Mouse (Mus musculus): ENCODE measurements around the gene Pbx1. TPM values are rescaled to one million over a fixed set of nuclear protein-coding genes. Genes with fewer than 3 reads are reported as not detected.

Pbx1 gene
- polyA plus RNA-seq, 1 experiment from 2014 or later = 43.7 TPM

DNA sequence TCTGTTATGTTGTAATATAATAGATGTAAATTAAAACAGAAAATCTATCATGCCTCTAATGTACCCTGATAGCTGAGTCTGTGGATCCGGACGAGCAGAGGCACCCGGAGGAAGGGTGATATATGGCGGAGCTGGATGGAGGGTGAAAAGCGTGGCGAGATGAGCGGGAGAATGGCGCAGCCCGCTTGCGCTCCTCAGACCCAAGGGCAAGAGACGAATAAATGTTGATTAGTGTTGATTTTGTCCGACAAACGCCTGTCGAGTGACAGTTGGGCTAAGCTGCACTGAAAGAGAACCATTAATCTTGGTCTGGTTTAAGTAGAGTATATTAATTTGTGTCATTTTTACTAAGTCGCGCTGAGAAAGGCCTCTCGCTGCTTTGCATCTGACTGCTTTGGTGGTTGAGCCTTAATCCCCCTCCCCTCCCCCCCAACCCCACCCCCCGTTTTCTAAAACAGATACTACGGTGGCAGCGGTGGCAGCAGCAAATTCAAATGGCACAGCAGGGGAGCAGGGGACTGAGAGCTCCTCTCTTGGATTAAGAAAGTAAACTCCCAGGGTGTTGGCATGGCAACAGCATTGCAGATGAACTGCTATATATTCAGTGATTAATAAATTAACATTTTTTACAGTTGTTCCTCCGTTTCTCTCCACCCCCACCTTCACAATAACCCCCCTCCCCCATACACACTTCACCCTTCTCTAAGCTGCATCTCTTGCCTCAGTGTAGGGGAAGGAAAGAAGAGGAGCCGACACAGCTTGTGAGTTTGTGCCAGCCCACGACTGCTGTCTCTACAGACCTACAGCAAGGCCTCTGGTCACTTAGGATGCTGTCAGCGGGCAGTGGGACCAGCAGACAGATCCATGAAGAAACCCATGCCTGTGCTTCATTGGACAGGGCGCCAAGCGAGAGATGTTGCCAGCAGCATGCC is 74.1 kb downstream of the Pbx1 start:
- 11% methylated on average over 26 of the region's 26 CpGs for WGBS
- no peak overlapping the region for H3K4me3 ChIP-seq (ENCODE audit: low read depth, low read length)

DNA sequence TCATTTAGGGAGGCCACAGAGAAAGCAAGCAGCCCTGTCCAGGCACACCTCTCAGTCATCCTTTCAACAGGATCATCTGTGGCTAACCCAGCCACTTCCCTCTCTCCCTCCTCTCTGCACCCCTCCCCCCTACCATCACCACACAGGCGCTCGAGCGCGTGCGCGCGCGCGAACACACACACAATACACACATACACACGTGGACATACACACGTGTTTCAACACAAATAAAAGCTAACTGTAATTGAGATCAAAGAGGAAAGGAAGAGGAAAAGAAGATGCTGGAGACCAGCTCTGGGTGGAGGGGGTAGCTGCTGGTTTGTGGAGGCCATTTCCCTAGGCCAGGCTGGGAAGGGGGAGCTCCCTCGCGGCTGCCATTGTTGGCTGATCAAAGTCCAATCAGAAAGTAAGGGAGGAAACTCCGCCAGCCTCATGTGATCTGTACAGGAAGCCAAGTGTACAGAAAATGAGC is 75.1 kb downstream of the Pbx1 start:
- no peaks in the 10 kb centered on the region for H3K27me3 ChIP-seq (ENCODE audit: control insufficient read depth, insufficient read depth, low read length)
- peaks cover 40% of the 10 kb centered on the region for H3K4me1 ChIP-seq (ENCODE audit: control insufficient read depth, insufficient read depth, low read length)
- H3K9ac ChIP-seq (ENCODE audit: low read length) = peak overlapping the region; percentile 12; the same call in 1 of the 2 replicates
- no peak; the same call in 1 of the 2 replicates for ATAC-seq (ENCODE audit: insufficient number of reproducible peaks, low FRiP score, low TSS enrichment, low read depth)
- DNase-seq (ENCODE audit: low spot score) = peak; percentile 65
- no peak overlapping the region for H3K4me3 ChIP-seq (ENCODE audit: low read depth, low read length)
- H3K27ac ChIP-seq (replicated peaks; ENCODE audit: low read depth, low read length) = no peak overlapping the region
- H3K4me2 ChIP-seq (ENCODE audit: low read depth, severe bottlenecking) = peak overlapping the region; percentile 29
- H3K36me3 ChIP-seq (ENCODE audit: control insufficient read depth, insufficient read depth, low read length) = no peaks in the 10 kb centered on the region
- no peaks in the 10 kb centered on the region for H3K9me3 ChIP-seq (ENCODE audit: control insufficient read depth, low read length)
- WGBS = 21% methylated on average over 14 of the region's 14 CpGs

More for the DNA sequence above, 74.1 kb downstream of the Pbx1 start:
- no peak overlapping the region for H3K27ac ChIP-seq (replicated peaks; ENCODE audit: low read depth, low read length)
- DNase-seq (ENCODE audit: low spot score) (no peak), ATAC-seq (ENCODE audit: insufficient number of reproducible peaks, low FRiP score, low TSS enrichment, low read depth) (no peak)
- no peaks in the 10 kb centered on the region for H3K36me3 ChIP-seq (ENCODE audit: control insufficient read depth, insufficient read depth, low read length)
- peaks cover 40% of the 10 kb centered on the region for H3K4me1 ChIP-seq (ENCODE audit: control insufficient read depth, insufficient read depth, low read length)
- H3K9me3 ChIP-seq (ENCODE audit: control insufficient read depth, low read length) = no peaks in the 10 kb centered on the region
- H3K9ac ChIP-seq (ENCODE audit: low read length) = no peak overlapping the region
- peak overlapping the region; percentile 29; the same call in 1 of the 2 replicates for H3K4me2 ChIP-seq (ENCODE audit: low read depth, severe bottlenecking)
- no peaks in the 10 kb centered on the region for H3K27me3 ChIP-seq (ENCODE audit: control insufficient read depth, insufficient read depth, low read length)

DNA sequence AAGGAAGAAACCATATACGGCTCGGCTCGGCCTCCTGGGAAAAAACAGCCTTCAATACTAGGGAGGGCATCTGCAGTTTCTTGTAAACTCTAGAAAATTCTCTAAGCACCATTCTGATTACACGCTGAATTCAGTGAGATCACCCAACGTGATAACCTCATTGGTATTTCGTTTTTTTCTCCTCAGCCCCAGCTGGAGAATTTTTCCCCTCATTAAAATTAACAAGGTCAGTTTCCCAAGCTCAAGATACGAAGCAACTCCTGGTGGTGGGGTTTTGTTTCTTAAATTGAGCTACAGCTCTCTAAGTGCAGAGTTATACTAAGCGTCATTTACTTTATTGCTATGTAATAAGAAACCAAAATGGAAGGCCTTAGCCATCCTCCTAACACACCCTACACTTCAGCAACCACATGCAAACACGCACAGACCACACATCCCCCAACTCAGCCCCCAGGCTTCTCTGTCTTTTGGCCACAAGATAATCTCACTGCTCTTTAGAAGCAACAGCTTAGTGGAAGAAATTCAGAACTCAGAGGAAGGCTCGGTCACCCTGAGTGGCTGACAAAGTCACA is 76.0 kb downstream of the Pbx1 start:
- Histone ChIP-seq H3K27ac (replicated peaks; ENCODE audit: low read depth, low read length) (no peak overlapping the region; the same call in 1 of the 2 replicates), H3K36me3 (ENCODE audit: control insufficient read depth, insufficient read depth, low read length) (no peaks in the 10 kb centered on the region), H3K9ac (ENCODE audit: low read length) (no peak overlapping the region), H3K4me1 (ENCODE audit: control insufficient read depth, insufficient read depth, low read length) (peaks cover 43% of the 10 kb centered on the region), H3K27me3 (ENCODE audit: control insufficient read depth, insufficient read depth, low read length) (no peaks in the 10 kb centered on the region), H3K9me3 (ENCODE audit: control insufficient read depth, low read length) (no peaks in the 10 kb centered on the region), H3K4me2 (ENCODE audit: low read depth, severe bottlenecking) (no peak overlapping the region), H3K4me3 (ENCODE audit: low read depth, low read length) (no peak overlapping the region)
- no peak for DNase-seq (ENCODE audit: low spot score)
- peak; percentile 52; the same call in 1 of the 2 replicates for ATAC-seq (ENCODE audit: insufficient number of reproducible peaks, low FRiP score, low TSS enrichment, low read depth)
- 30% methylated on average over 10 of the region's 10 CpGs for WGBS

DNA sequence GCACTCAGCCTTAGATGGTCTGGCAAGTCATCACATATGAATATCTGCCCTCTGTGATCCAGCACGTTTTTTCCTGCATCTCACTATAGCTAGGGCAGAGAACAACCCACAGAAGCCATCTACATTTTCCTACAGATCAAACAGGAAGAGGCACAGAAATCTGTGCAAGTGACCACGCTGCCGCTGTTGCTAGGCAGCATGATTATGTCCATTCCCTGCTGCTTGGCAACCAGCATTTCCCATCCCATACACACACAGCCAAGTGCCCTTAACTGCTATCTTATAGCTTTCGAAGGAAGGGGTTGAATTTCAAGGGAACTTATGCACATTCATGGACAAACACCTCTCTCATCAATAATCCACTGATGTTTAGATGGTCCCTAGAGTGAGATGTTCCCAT is 77.1 kb downstream of the Pbx1 start:
- ATAC-seq (ENCODE audit: insufficient number of reproducible peaks, low FRiP score, low TSS enrichment, low read depth) = no peak
- Histone ChIP-seq H3K9ac (ENCODE audit: low read length) (no peak overlapping the region), H3K36me3 (ENCODE audit: control insufficient read depth, insufficient read depth, low read length) (no peaks in the 10 kb centered on the region), H3K4me3 (ENCODE audit: low read depth, low read length) (no peak overlapping the region), H3K9me3 (ENCODE audit: control insufficient read depth, low read length) (no peaks in the 10 kb centered on the region), H3K4me2 (ENCODE audit: low read depth, severe bottlenecking) (no peak overlapping the region), H3K27ac (replicated peaks; ENCODE audit: low read depth, low read length) (no peak overlapping the region), H3K4me1 (ENCODE audit: control insufficient read depth, insufficient read depth, low read length) (peaks cover 47% of the 10 kb centered on the region), H3K27me3 (ENCODE audit: control insufficient read depth, insufficient read depth, low read length) (no peaks in the 10 kb centered on the region)
- no peak for DNase-seq (ENCODE audit: low spot score)
- WGBS = 55% methylated on average over 4 of the region's 4 CpGs

DNA sequence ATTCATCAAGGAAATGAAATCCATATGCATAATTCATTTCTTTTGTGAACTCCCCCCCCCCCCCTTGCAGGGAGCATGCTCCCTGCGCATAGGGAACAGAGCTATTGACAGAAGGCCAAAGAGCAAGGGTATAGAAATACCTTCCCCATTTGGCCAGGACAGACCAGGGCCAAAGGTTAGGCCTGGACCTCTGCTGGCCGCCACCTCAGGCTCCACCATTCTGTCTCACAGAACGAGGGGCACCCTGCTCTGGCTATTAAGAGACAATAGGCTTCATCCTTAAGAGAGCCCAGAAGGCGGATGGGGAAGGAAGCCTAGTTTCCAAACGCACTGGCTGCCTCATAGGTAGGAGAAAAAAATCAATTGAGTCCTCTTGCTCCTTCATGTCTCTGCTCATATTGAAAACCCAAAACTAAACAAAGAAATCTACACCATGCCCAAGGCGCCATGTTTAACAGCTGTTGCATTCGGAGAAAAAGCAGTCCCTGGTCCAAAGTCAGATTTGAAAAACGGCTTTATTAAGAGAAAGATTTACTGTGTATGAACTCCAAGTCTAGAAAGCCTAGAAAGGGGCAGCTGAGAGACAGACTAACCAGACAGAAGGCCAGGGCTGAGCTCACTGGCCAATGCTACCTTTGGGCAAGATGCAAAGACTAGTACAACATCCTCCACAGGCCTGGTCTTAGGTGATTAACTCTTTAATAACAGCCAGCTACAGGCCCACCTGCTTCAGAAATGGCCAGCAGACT is 83.9 kb downstream of the Pbx1 start:
- Histone ChIP-seq H3K36me3 (ENCODE audit: control insufficient read depth, insufficient read depth, low read length) (no peaks in the 10 kb centered on the region), H3K27ac (replicated peaks; ENCODE audit: low read depth, low read length) (no peak overlapping the region), H3K9me3 (ENCODE audit: control insufficient read depth, low read length) (no peaks in the 10 kb centered on the region), H3K27me3 (ENCODE audit: control insufficient read depth, insufficient read depth, low read length) (no peaks in the 10 kb centered on the region), H3K4me2 (ENCODE audit: low read depth, severe bottlenecking) (no peak overlapping the region), H3K9ac (ENCODE audit: low read length) (no peak overlapping the region), H3K4me1 (ENCODE audit: control insufficient read depth, insufficient read depth, low read length) (peaks cover 14% of the 10 kb centered on the region), H3K4me3 (ENCODE audit: low read depth, low read length) (no peak overlapping the region)
- WGBS = 77% methylated on average over 8 of the region's 8 CpGs
- DNase-seq (ENCODE audit: low spot score) (no peak), ATAC-seq (ENCODE audit: insufficient number of reproducible peaks, low FRiP score, low TSS enrichment, low read depth) (no peak)

DNA sequence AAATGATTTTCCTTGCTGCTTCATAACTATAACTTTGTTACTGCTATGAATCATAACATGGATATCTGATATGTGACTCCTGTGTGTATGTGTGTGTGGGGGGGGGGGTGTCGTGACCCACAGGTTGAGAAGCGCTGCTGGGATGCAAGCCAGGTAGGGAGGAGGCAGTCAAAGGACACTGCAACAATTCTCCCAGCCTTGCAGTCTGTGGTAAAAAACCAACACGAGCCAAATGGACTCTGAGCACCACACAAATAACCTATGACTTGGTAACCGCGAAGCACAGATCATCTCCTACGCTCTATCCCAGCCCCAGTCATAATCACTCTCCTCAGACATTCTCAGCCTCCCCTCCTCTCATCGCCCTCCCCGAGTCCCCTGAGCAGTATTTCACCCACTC is 87.2 kb downstream of the Pbx1 start:
- no peak for DNase-seq (ENCODE audit: low spot score)
- Histone ChIP-seq H3K4me2 (ENCODE audit: low read depth, severe bottlenecking) (no peak overlapping the region), H3K9ac (ENCODE audit: low read length) (no peak overlapping the region), H3K4me3 (ENCODE audit: low read depth, low read length) (no peak overlapping the region), H3K36me3 (ENCODE audit: control insufficient read depth, insufficient read depth, low read length) (no peaks in the 10 kb centered on the region), H3K4me1 (ENCODE audit: control insufficient read depth, insufficient read depth, low read length) (peaks cover 16% of the 10 kb centered on the region), H3K27me3 (ENCODE audit: control insufficient read depth, insufficient read depth, low read length) (no peaks in the 10 kb centered on the region), H3K9me3 (ENCODE audit: control insufficient read depth, low read length) (no peaks in the 10 kb centered on the region), H3K27ac (replicated peaks; ENCODE audit: low read depth, low read length) (no peak overlapping the region)
- ATAC-seq (ENCODE audit: insufficient number of reproducible peaks, low FRiP score, low TSS enrichment, low read depth) = no peak
- 89% methylated on average over 8 of the region's 8 CpGs for WGBS

DNA sequence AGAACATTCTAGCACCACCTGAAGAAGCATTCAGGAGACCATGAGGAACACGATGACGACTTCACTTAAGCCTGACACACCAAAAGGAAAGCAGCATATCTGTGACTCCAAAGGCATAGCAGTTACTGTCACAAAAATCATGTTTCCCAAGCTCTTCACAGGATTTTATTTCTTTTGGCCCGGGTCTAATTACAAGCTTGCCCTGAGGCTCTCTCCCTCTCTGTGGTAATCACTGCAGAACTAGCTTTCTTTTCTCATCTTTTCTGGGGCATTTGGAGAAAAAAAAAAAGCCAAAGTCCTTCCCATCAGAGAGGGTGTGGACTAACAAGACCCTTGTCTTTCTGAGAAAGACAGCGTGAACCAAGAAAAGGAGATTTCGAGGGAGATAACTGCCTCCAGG is 87.8 kb downstream of the Pbx1 start:
- H3K4me1 ChIP-seq (ENCODE audit: control insufficient read depth, insufficient read depth, low read length) = peaks cover 16% of the 10 kb centered on the region
- H3K4me2 ChIP-seq (ENCODE audit: low read depth, severe bottlenecking) = no peak overlapping the region
- H3K27me3 ChIP-seq (ENCODE audit: control insufficient read depth, insufficient read depth, low read length) = no peaks in the 10 kb centered on the region
- no peak overlapping the region for H3K27ac ChIP-seq (replicated peaks; ENCODE audit: low read depth, low read length)
- H3K9ac ChIP-seq (ENCODE audit: low read length) = no peak overlapping the region
- H3K4me3 ChIP-seq (ENCODE audit: low read depth, low read length) = no peak overlapping the region
- no peak for ATAC-seq (ENCODE audit: insufficient number of reproducible peaks, low FRiP score, low TSS enrichment, low read depth)
- H3K36me3 ChIP-seq (ENCODE audit: control insufficient read depth, insufficient read depth, low read length) = no peaks in the 10 kb centered on the region
- no peaks in the 10 kb centered on the region for H3K9me3 ChIP-seq (ENCODE audit: control insufficient read depth, low read length)
- no peak for DNase-seq (ENCODE audit: low spot score)
- WGBS = 79% methylated on average over 5 of the region's 5 CpGs

DNA sequence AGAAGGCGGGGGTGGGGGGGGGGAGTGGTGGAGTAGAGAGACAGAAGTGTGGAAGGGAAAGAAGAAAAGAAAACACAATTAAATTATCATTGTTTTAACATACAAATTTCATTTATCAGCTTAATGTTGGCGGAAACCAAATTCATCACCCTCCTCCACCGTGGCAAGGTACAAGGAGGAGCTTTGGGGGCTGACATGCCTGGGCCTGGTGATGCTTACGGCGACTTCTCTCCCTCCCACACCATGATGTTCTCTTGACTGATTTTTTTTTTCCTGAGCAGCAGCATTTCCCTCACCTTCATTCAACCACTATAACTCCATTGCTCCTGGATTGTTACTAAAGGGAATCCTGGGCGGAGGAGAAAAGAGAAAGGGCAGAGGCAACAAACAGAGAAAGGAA is 89.8 kb downstream of the Pbx1 start:
- Histone ChIP-seq H3K36me3 (ENCODE audit: control insufficient read depth, insufficient read depth, low read length) (no peaks in the 10 kb centered on the region), H3K9ac (ENCODE audit: low read length) (no peak overlapping the region), H3K27ac (replicated peaks; ENCODE audit: low read depth, low read length) (no peak overlapping the region), H3K4me2 (ENCODE audit: low read depth, severe bottlenecking) (peak overlapping the region; percentile 25; the same call in 1 of the 2 replicates), H3K9me3 (ENCODE audit: control insufficient read depth, low read length) (no peaks in the 10 kb centered on the region), H3K4me1 (ENCODE audit: control insufficient read depth, insufficient read depth, low read length) (peaks cover 18% of the 10 kb centered on the region), H3K4me3 (ENCODE audit: low read depth, low read length) (no peak overlapping the region), H3K27me3 (ENCODE audit: control insufficient read depth, insufficient read depth, low read length) (no peaks in the 10 kb centered on the region)
- DNase-seq (ENCODE audit: low spot score) (no peak), ATAC-seq (ENCODE audit: insufficient number of reproducible peaks, low FRiP score, low TSS enrichment, low read depth) (no peak)
- 58% methylated on average over 5 of the region's 6 CpGs for WGBS
